Mouse (Mus musculus): ENCODE results near the gene Igfals. TPM values are rescaled to one million over a fixed set of nuclear protein-coding genes. Genes with fewer than 3 reads are reported as not detected.

The Igfals gene
- polyA plus RNA-seq, 1 experiment = not detected

- TF ChIP-seq GATA1 (IDR thresholded peaks at IDR 0.05; ENCODE audit: low read length) = no peak
- no peak for TF ChIP-seq TAL1 (IDR thresholded peaks at IDR 0.05; ENCODE audit: low read length)
- Histone ChIP-seq H3K27me3 (ENCODE audit: control insufficient read depth) (no peaks in the 10 kb centered on the region; the same call in 1 of the 2 replicates), H3K4me1 (ENCODE audit: control insufficient read depth) (peaks cover 16% of the 10 kb centered on the region), H3K4me3 (replicated peaks) (no peak overlapping the region), H3K9me3 (ENCODE audit: control insufficient read depth, low read length) (no peaks in the 10 kb centered on the region), H3K36me3 (ENCODE audit: control insufficient read depth) (peaks cover 31% of the 10 kb centered on the region)
Measured at GRCm38 (mm10) chr17:24878117-24878397, 12.3 kb downstream of the Igfals start.

- peaks cover 36% of the 10 kb centered on the region for H3K36me3 ChIP-seq (ENCODE audit: control insufficient read depth)
- TF ChIP-seq GATA1 (IDR thresholded peaks at IDR 0.05; ENCODE audit: low read length) = no peak
- H3K27me3 ChIP-seq (ENCODE audit: control insufficient read depth) = no peaks in the 10 kb centered on the region; the same call in 1 of the 2 replicates
- no peak overlapping the region for H3K4me3 ChIP-seq (replicated peaks)
- peaks cover 21% of the 10 kb centered on the region for H3K4me1 ChIP-seq (ENCODE audit: control insufficient read depth)
- H3K9me3 ChIP-seq (ENCODE audit: control insufficient read depth, low read length) = no peaks in the 10 kb centered on the region
Measured at GRCm38 (mm10) chr17:24878531-24878930, 12.7 kb downstream of the Igfals start.

- Histone ChIP-seq H3K4me1 (ENCODE audit: control insufficient read depth) (peaks cover 45% of the 10 kb centered on the region), H3K9me3 (ENCODE audit: control insufficient read depth, low read length) (no peaks in the 10 kb centered on the region), H3K36me3 (ENCODE audit: control insufficient read depth) (peaks cover 56% of the 10 kb centered on the region), H3K4me3 (replicated peaks) (no peak overlapping the region), H3K27me3 (ENCODE audit: control insufficient read depth) (no peaks in the 10 kb centered on the region)
- no peak for TF ChIP-seq GATA1 (IDR thresholded peaks at IDR 0.05; ENCODE audit: low read length)
- no peak for TF ChIP-seq TAL1 (IDR thresholded peaks at IDR 0.05; ENCODE audit: low read length)
Measured at GRCm38 (mm10) chr17:24881738-24882440, 16.1 kb downstream of the Igfals start.

GRCm38 (mm10) chr17:24884391-24884790 is 18.6 kb downstream of the Igfals start:
- Histone ChIP-seq H3K9me3 (ENCODE audit: control insufficient read depth, low read length) (no peaks in the 10 kb centered on the region), H3K4me1 (ENCODE audit: control insufficient read depth) (peaks cover 57% of the 10 kb centered on the region), H3K27me3 (ENCODE audit: control insufficient read depth) (no peaks in the 10 kb centered on the region), H3K36me3 (ENCODE audit: control insufficient read depth) (peaks cover 77% of the 10 kb centered on the region), H3K4me3 (replicated peaks) (peak overlapping the region; percentile 90)
- TF ChIP-seq TAL1 (IDR thresholded peaks at IDR 0.05; ENCODE audit: low read length) (no peak), GATA1 (IDR thresholded peaks at IDR 0.05; ENCODE audit: low read length) (no peak)

GRCm38 (mm10) chr17:24885356-24886133 is 19.7 kb downstream of the Igfals start:
- H3K4me3 ChIP-seq (replicated peaks) = peak overlapping the region; percentile 90
- TF ChIP-seq TAL1 (IDR thresholded peaks at IDR 0.05; ENCODE audit: low read length) (no peak), GATA1 (IDR thresholded peaks at IDR 0.05; ENCODE audit: low read length) (no peak)
- no peaks in the 10 kb centered on the region for H3K27me3 ChIP-seq (ENCODE audit: control insufficient read depth)
- H3K36me3 ChIP-seq (ENCODE audit: control insufficient read depth) = peaks cover 82% of the 10 kb centered on the region
- no peaks in the 10 kb centered on the region for H3K9me3 ChIP-seq (ENCODE audit: control insufficient read depth, low read length)
- peaks cover 67% of the 10 kb centered on the region for H3K4me1 ChIP-seq (ENCODE audit: control insufficient read depth)

GRCm38 (mm10) chr17:24886134-24886931 is 20.5 kb downstream of the Igfals start, which contains the start of the genes Nubp2 and Spsb3:
TSS of gene Nubp2 (minus strand) at chr17:24886349.
TSS of gene Spsb3 (plus strand) at chr17:24886643.
- no peaks in the 10 kb centered on the region for H3K27me3 ChIP-seq (ENCODE audit: control insufficient read depth)
- no peaks in the 10 kb centered on the region for H3K9me3 ChIP-seq (ENCODE audit: control insufficient read depth, low read length)
- H3K4me3 ChIP-seq (replicated peaks) = peak within 1 kb of the TSS; percentile 90
- peaks cover 82% of the 10 kb centered on the region for H3K36me3 ChIP-seq (ENCODE audit: control insufficient read depth)
- H3K4me1 ChIP-seq (ENCODE audit: control insufficient read depth) = peaks cover 71% of the 10 kb centered on the region
- TF ChIP-seq GATA1 (IDR thresholded peaks at IDR 0.05; ENCODE audit: low read length) (no peak), TAL1 (IDR thresholded peaks at IDR 0.05; ENCODE audit: low read length) (no peak)

- peaks cover 68% of the 10 kb centered on the region for H3K4me1 ChIP-seq (ENCODE audit: control insufficient read depth)
- TF ChIP-seq GATA1 (IDR thresholded peaks at IDR 0.05; ENCODE audit: low read length) (no peak), TAL1 (IDR thresholded peaks at IDR 0.05; ENCODE audit: low read length) (no peak)
- H3K36me3 ChIP-seq (ENCODE audit: control insufficient read depth) = peaks cover 82% of the 10 kb centered on the region
Measured at GRCm38 (mm10) chr17:24886932-24887271, 21.1 kb downstream of the Igfals start.

GRCm38 (mm10) chr17:24887291-24888080 is 21.7 kb downstream of the Igfals start:
- Histone ChIP-seq H3K4me1 (ENCODE audit: control insufficient read depth) (peaks cover 68% of the 10 kb centered on the region), H3K27me3 (ENCODE audit: control insufficient read depth) (no peaks in the 10 kb centered on the region), H3K9me3 (ENCODE audit: control insufficient read depth, low read length) (no peaks in the 10 kb centered on the region), H3K36me3 (ENCODE audit: control insufficient read depth) (peaks cover 82% of the 10 kb centered on the region), H3K4me3 (replicated peaks) (peak overlapping the region; percentile 90)
- TF ChIP-seq TAL1 (IDR thresholded peaks at IDR 0.05; ENCODE audit: low read length) = no peak
- no peak for TF ChIP-seq GATA1 (IDR thresholded peaks at IDR 0.05; ENCODE audit: low read length)

More at GRCm38 (mm10) chr17:24886932-24887271, 21.1 kb downstream of the Igfals start:
- no peaks in the 10 kb centered on the region for H3K9me3 ChIP-seq (ENCODE audit: control insufficient read depth, low read length)
- H3K27me3 ChIP-seq (ENCODE audit: control insufficient read depth) = no peaks in the 10 kb centered on the region
- peak overlapping the region; percentile 90 for H3K4me3 ChIP-seq (replicated peaks)
